Mouse (Mus musculus) E14TG2a.4 (cell line): ENCODE data around the gene Tent5c.

Experiments used
- CTCF ChIP-seq: conservative IDR thresholded peaks from 2 replicates; pipeline ENCODE4 v1.5.1; 2014; ENCODE audit warnings: low read length
- NANOG ChIP-seq: IDR thresholded peaks from 2 replicates; pipeline ENCODE4 v1.6.1; 2014; ENCODE audit warnings: borderline replicate concordance, low read length, mixed read lengths
- POU5F1 ChIP-seq: IDR thresholded peaks from 2 replicates; pipeline ENCODE4 v1.6.1; 2014; ENCODE audit warnings: low read length, borderline replicate concordance

DNA sequence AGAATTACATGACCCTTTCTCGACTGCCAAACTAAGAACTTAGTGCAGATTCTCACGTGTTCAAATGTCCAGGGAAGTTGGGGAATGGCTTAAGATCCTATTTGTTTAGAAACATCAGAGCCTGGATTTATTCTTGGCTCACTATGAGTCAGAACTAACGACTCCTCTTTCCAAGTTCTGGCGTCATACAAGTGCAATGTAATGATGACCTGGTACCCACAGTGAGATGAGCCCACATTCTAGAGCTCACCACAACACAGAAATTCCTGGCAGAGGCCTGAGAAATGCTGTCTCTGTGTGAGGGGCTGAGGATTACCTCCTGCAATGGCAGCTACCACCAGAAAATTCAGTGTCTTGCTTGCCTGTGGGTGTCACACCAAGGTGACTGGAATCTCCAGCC is 18.1 kb upstream of the Tent5c start:
- TF ChIP-seq CTCF (no peak), POU5F1 (no peak), NANOG (no peak)
